Mouse (Mus musculus) cerebellum, postnatal 14 days (tissue): ENCODE data around the gene Hnrnpf.
"Not testable (repeated sequence)": the region's sequence is repeated elsewhere in the genome, so short reads cannot be mapped to it uniquely, and the experiment has no call there.

ENCODE experiments used
- DNase-seq, 2 experiments: peaks; one replicate each; pipeline ENCODE4 v3.0.0; 2021; ENCODE audit warnings: mixed read lengths in 2 of 2

Hnrnpf gene

GRCm38 (mm10) chr6:117900126-117901080 lies at the start of gene Hnrnpf:
Gene Hnrnpf, plus strand, starts transcription at chr6:117900324.
- no peak for DNase-seq

- no peak for DNase-seq
Observed at GRCm38 (mm10) chr6:117851747-117852146, 48.4 kb upstream of the Hnrnpf start.

- no peak for DNase-seq
Observed at GRCm38 (mm10) chr6:117857990-117858389, 42.1 kb upstream of the Hnrnpf start.

GRCm38 (mm10) chr6:117861848-117862247 lies 38.3 kb upstream of the Hnrnpf start, which contains the start of gene Zfp239:
Gene Zfp239, plus strand, starts transcription at chr6:117862100.
- DNase-seq = no peak

- no peak for DNase-seq
Observed at GRCm38 (mm10) chr6:117862465-117862864, 37.7 kb upstream of the Hnrnpf start.

GRCm38 (mm10) chr6:117862899-117863620 lies 37.1 kb upstream of the Hnrnpf start:
- DNase-seq = peak; percentile 80 to 81

- DNase-seq = no peak
Observed at GRCm38 (mm10) chr6:117863751-117864150, 36.4 kb upstream of the Hnrnpf start.

- no peak for DNase-seq
Observed at GRCm38 (mm10) chr6:117868187-117868586, 31.9 kb upstream of the Hnrnpf start.

- no peak for DNase-seq
Observed at GRCm38 (mm10) chr6:117871034-117871433, 29.1 kb upstream of the Hnrnpf start.

- not testable (repeated sequence) for DNase-seq
Observed at GRCm38 (mm10) chr6:117873450-117873849, 26.7 kb upstream of the Hnrnpf start.

GRCm38 (mm10) chr6:117874621-117875281 lies 25.4 kb upstream of the Hnrnpf start:
- no peak for DNase-seq

GRCm38 (mm10) chr6:117878700-117879407 lies 21.3 kb upstream of the Hnrnpf start:
- peak in 1 of 2 experiments; percentile 86 for DNase-seq

- DNase-seq = peak; percentile 100
Observed at GRCm38 (mm10) chr6:117879408-117880115, 20.6 kb upstream of the Hnrnpf start.

- peak in 1 of 2 experiments; percentile 15 for DNase-seq
Observed at GRCm38 (mm10) chr6:117880394-117880838, 19.7 kb upstream of the Hnrnpf start.

- DNase-seq = no peak
Observed at GRCm38 (mm10) chr6:117881229-117881628, 18.9 kb upstream of the Hnrnpf start.

- no peak for DNase-seq
Observed at GRCm38 (mm10) chr6:117881997-117882396, 18.1 kb upstream of the Hnrnpf start.

- DNase-seq = no peak
Observed at GRCm38 (mm10) chr6:117885943-117886342, 14.2 kb upstream of the Hnrnpf start.

GRCm38 (mm10) chr6:117888032-117888431 lies 12.1 kb upstream of the Hnrnpf start:
- DNase-seq = no peak

- no peak for DNase-seq
Observed at GRCm38 (mm10) chr6:117888642-117889096, 11.5 kb upstream of the Hnrnpf start.

- no peak for DNase-seq
Observed at GRCm38 (mm10) chr6:117890257-117890656, 9.9 kb upstream of the Hnrnpf start.

- no peak for DNase-seq
Observed at GRCm38 (mm10) chr6:117891369-117892160, 8.6 kb upstream of the Hnrnpf start.
